Mouse (Mus musculus): ENCODE data around the gene Vat1l. TPM values are rescaled to one million over a fixed set of nuclear protein-coding genes. Genes with fewer than 3 reads are reported as not detected.
A peak's percentile ranks its signal among the peaks of the same experiment; 100 is the strongest.

The Vat1l gene
- 10 to 100 TPM; 13.1 to 16.6 TPM for total RNA-seq (2021)
- long read RNA-seq, experiment 1, partial matches to known transcripts: 1 of 4 reads
- long read RNA-seq, experiment 1, other reads (novel, unspliced or antisense): 0 of 4 reads
- long read RNA-seq, experiment 2, transcript Vat1l-201 (9 exons, 3,666 nt): major isoform, 5 of 5 reads
- long read RNA-seq, experiment 2, partial matches to known transcripts: 0 of 5 reads
- long read RNA-seq, experiment 2, other reads (novel, unspliced or antisense): 0 of 5 reads

DNA sequence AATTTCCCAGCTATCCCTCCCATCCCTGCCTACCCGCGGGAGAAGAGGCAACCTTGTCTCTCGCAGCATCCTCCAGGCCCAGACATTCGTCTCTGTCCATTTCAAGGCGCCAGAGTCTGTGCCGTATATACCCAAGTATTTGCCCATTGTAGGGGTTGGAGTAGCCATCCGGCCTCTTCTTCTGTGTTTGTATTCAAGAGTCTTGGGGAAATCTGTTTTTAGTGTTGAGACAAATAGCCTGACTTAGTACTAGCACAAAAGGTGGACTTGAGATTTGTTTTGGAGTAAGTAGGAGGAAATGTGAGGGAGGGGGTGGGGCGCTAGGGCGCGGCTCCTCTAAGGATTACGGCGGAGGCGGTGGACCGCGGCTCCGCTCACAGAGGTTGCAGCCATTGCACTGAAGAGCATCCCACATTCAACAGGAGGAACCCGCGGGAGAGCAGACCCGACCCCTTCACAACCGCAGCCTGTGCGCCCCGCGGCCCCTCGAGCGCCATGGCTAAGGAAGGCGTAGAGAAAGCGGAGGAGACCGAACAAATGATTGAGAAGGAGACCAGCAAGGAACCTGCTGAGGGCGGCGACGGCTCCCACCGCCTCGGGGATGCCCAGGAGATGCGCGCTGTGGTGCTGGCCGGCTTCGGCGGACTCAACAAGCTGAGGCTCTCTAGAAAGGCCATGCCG is at the start of gene Vat1l:
TSS of gene Vat1l (plus strand) at position 392 of the 681 bp plus-strand sequence.
- DNase-seq (ENCODE audit: low spot score in 2 of 2): peak; percentile 12 to 21
- TF ChIP-seq CTCF (conservative IDR thresholded peaks at IDR 0.05): no peak
- Histone ChIP-seq H3K27ac (peak within 1 kb of the TSS; percentile 29; the same call in 1 of the 2 replicates), H3K4me3 (peak within 1 kb of the TSS; percentile 64)

DNA sequence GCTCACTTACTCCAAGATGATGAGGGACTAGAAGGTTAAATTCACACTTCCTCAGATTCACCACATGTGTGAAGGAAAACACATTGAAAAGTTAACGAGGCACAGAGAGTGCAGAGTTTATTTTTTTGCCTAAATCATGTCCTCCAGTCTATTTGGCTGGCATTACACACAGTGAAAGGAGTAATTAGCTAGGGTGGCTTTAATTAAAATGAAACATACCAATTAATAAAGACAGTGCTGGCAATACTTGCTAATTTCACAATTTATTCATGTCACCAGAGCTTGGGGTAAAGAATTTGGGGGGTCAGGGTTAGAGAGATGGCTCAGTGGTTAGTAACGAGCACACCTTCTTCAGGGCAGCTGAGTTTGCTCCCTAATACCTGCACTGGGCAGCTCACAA is 46.8 kb upstream of the Vat1l start:
- H3K27ac ChIP-seq: no peak overlapping the region
- no peak for TF ChIP-seq CTCF (conservative IDR thresholded peaks at IDR 0.05)
- no peak for DNase-seq (ENCODE audit: low spot score in 2 of 2)
- no peak overlapping the region for H3K4me3 ChIP-seq

DNA sequence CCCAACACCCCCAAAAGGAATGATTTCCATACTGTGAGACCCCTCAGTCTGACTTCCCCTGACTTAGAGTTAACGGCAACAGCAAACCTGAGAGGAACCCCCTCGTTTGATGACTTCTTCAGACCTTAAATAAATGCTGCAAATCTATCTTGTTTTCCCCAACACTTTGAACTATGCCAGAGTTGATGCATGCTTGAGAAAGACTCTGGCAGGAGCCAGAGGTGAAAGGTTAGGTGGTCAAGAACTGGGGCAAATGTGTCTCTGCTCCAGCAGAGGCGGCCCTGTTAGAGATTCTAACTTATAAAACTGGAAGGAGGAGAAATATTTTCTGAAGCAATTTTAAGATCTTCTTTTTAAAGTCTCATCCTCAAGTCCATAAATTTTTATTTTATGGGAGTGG is 45.7 kb upstream of the Vat1l start:
- Histone ChIP-seq H3K4me3 (no peak overlapping the region), H3K27ac (no peak overlapping the region)
- no peak for DNase-seq (ENCODE audit: low spot score in 2 of 2)
- no peak for TF ChIP-seq CTCF (conservative IDR thresholded peaks at IDR 0.05)

DNA sequence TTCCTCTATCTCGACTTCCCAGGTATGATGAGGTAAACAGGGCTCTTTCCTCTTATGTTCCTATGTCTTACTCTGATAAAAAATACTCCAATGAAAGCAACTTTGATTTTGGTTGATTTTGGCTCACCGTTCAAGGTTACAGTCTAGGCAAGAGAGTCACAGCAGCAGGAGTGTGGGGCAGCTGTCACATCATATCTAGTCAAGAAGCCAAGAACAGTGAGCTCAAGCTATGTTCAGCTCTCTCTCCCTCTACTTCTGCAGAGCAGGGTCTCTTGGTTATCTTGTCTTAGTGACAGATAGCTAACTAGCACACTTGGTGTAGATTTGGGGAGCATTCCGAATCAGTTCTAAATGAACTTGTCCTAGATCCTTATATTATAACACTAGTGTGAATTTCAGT is 41.5 kb upstream of the Vat1l start:
- no peak overlapping the region for H3K4me3 ChIP-seq
- no peak for TF ChIP-seq CTCF (conservative IDR thresholded peaks at IDR 0.05)
- H3K27ac ChIP-seq: no peak overlapping the region
- no peak for DNase-seq (ENCODE audit: low spot score in 2 of 2)

DNA sequence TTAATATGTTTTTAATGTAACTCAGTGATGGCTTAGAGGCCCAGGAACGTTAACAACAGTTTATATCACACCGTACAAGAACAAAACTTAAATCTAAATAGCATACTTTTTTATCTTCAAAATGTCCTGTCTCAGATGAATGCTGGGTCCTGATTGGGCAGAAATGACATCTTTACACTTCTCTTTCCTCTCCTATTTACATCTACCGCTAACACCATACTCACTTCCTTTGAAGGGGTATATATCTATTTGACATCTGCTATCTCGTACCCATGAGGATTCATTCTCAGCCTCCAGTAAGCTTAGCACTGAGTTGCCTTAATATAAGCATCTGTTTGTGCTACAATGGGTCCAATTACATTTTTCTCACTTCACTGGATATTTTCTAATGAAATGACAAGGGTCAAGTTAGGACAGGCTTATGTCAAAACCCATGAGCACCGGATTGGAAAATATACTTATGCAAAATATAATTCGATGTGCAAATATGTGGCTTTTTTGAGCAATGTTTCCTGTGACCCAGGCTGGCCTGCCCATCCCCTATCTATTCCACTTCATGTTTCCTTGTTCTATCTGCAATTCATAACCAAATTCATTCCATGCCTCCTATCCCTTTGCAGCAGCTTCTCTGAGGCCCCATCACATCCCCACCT is 40.8 kb upstream of the Vat1l start:
- H3K4me3 ChIP-seq: no peak overlapping the region
- no peak for DNase-seq (ENCODE audit: low spot score in 2 of 2)
- TF ChIP-seq CTCF (conservative IDR thresholded peaks at IDR 0.05): no peak
- no peak overlapping the region for H3K27ac ChIP-seq

DNA sequence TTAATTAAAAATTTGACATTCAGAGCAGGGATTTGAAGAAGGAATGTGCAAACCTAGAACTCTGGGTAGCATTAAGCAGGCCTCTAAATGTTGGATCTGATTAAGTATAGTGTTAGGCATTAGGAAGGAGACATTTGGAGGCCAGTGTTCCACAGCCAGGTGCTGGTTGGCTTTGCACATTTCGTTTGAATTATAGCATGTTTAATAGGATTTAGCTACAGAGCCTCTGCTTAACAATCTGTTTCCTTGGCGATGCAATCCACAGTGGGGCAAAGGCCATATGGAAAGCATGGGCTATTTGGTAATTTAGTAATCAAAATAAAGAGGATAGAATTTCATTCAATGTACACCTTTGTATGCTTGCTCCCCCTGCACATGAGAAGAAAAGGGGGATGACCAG is 39.7 kb upstream of the Vat1l start:
- TF ChIP-seq CTCF (conservative IDR thresholded peaks at IDR 0.05): no peak
- Histone ChIP-seq H3K4me3 (no peak overlapping the region), H3K27ac (no peak overlapping the region)
- no peak for DNase-seq (ENCODE audit: low spot score in 2 of 2)

DNA sequence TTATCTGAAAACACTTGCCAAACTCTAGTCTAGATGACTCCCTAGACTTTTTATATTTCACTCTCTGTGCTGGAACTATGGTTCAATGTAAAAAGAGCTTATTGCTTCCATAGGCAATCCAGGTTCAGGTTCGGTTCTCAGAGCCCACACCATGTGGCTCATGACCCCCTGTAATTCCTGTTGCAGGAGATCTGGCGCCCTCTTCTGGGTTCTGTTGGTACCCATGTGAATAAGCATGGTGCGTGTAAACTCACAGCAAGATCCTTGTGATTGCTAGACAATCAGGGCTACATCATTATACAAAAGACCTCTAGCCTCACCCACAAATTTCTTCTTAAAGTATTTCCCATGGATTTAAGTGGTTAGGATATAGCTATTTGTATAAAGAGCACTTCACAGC is 28.7 kb upstream of the Vat1l start:
- DNase-seq (ENCODE audit: low spot score in 2 of 2): no peak
- Histone ChIP-seq H3K4me3 (no peak overlapping the region), H3K27ac (no peak overlapping the region)
- peak; percentile 23 for TF ChIP-seq CTCF (conservative IDR thresholded peaks at IDR 0.05)

DNA sequence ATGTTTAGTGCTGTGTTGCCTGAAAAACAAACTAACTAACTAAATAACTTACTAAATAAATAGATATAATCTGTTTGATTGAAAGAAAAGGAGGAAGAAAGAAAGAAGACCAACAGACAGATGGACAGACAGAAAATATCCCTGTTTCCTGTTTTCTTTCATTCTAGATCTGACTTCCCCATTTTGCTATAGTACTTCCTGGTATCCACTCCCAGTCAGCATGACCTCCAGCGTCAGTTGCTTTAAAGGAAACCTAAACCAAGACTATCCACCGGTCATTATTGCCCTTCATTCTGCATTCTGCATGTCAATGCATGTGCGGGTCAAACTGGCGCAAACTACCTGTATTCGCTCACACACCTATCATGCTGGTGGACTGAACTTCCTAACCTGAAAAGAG is 12.1 kb upstream of the Vat1l start:
- Histone ChIP-seq H3K4me3 (no peak overlapping the region), H3K27ac (no peak overlapping the region)
- no peak for TF ChIP-seq CTCF (conservative IDR thresholded peaks at IDR 0.05)
- no peak for DNase-seq (ENCODE audit: low spot score in 2 of 2)

DNA sequence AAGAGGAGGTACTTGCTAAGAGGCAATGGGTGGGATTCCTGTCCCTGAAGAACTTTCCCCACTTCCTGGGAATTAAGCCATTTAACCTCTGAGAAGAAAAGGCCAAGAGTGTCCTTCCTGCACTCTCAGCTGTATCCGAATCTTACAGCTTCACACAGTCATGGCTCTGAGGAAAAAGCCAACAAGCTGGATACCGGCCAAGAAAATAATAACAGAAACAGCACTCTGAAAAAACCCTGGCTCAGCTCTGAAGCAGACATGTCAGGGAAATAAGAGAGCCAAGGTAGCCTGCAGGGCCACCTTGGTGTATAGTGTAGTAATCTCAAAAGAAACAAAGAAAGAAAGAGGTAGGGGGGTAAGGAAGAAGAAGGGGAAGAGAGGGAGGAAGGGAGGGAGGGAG is 6.4 kb upstream of the Vat1l start:
- no peak for TF ChIP-seq CTCF (conservative IDR thresholded peaks at IDR 0.05)
- Histone ChIP-seq H3K4me3 (no peak overlapping the region), H3K27ac (no peak overlapping the region)
- DNase-seq (ENCODE audit: low spot score in 2 of 2): no peak

DNA sequence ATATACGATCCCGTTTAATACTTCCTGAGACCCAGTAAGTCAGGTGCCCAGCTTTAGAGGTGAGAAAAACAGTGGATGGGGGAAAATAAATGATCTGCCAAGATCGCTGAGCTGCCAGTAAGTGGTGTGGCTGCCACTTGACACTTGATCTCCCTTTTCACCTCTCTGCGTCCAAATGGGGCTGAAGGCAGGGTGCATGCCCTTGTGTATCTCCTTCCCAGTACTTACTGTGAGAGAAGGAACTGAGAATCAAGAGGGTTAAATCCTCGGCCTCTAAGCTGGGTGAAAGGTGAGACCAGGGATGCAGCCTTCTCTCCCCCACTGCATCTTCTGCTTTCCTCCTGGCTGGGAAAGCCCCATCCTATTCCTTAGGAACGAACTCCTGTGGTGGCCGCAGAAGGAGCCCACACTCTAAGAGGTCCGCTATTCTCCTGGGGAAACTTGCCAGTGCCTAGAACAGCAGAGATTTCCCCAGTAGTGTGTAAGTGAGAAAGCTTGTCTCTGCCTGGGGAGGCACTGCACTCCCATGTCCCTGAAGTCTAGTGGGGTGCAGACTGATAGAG is 1.1 kb downstream of the Vat1l start:
- Histone ChIP-seq H3K27ac (no peak overlapping the region), H3K4me3 (peak overlapping the region; percentile 64; the same call in 1 of the 2 replicates)
- no peak for DNase-seq (ENCODE audit: low spot score in 2 of 2)
- no peak for TF ChIP-seq CTCF (conservative IDR thresholded peaks at IDR 0.05)

DNA sequence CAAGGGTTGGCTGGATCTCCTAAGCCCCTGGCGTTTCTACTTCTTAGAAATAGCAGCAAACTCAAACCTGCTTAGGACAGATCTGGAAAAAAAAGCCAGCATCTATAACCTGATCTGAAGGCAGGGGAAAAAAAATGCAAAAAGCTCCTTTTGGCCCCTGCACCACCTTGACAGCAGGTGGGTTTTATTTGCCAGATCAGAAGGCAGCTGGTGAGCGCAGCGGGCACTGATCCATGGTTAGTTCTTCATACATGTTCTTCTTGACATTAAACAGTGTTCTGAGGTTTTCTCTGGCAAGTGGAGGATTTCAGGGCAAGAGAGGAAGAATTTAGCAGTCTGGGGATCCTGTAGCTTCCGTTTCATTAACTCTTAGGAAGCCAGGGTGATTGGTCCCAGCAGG is 1.6 kb downstream of the Vat1l start:
- TF ChIP-seq CTCF (conservative IDR thresholded peaks at IDR 0.05): no peak
- Histone ChIP-seq H3K27ac (no peak overlapping the region), H3K4me3 (no peak overlapping the region)
- DNase-seq (ENCODE audit: low spot score in 2 of 2): no peak

DNA sequence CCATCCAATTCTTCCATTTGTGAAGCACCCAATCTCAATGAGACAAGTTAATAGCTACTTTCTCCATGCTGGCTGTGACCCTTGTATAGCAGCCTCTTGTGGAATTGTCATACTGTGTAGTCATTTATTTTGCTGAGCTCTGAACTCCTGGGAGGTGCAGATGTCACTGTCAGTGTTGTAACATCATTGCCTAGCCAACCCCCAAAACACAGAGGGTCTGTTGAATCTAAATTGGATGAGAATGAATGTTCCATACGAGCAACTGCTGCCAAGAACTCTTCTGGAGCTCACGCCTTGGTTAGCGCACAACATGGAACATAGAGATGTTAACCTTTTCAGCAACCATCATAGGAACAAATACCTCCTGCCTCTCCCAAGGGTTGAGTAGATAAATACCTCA is 15.4 kb downstream of the Vat1l start:
- DNase-seq (ENCODE audit: low spot score in 2 of 2): no peak
- no peak overlapping the region for H3K4me3 ChIP-seq
- H3K27ac ChIP-seq: no peak overlapping the region
- TF ChIP-seq CTCF (conservative IDR thresholded peaks at IDR 0.05): no peak

DNA sequence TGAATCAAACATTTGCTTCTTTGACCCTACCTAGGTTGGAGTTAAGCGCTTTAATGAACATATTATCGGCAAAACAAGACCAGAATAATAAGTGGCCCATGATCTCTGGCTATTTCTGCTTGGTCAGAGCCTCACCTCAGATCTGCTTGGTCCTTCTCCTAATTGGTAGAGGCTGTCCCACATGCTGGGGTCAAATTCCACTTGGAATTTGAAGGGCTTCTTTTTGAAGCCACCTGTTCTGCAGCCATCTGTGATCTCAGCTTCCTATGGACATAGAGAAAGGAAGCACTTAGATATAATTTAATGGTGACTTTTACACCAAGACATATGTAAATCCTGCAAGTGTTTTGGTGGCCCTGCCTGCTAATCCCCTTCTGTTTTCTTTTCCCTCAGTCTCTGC is 16.6 kb downstream of the Vat1l start:
- DNase-seq (ENCODE audit: low spot score in 2 of 2): no peak
- Histone ChIP-seq H3K27ac (no peak overlapping the region), H3K4me3 (no peak overlapping the region)
- TF ChIP-seq CTCF (conservative IDR thresholded peaks at IDR 0.05): no peak
